Mouse (Mus musculus): ENCODE data around the gene Diaph3. TPM values are rescaled to one million over a fixed set of nuclear protein-coding genes. Genes with fewer than 3 reads are reported as not detected.
"Not testable (repeated sequence)": the region's sequence is repeated elsewhere in the genome, so short reads cannot be mapped to it uniquely, and the experiment has no call there.

The Diaph3 gene
- polyA plus RNA-seq, 1 experiment from 2014 or later, result 22.9 TPM

- ATAC-seq (replicated peaks; ENCODE audit: low FRiP score) (no peak), DNase-seq (ENCODE audit: low spot score) (no peak)
- 97% methylated on average over 3 of the region's 3 CpGs for WGBS
- Histone ChIP-seq H3K4me3 (ENCODE audit: low read depth, low read length) (no peak overlapping the region), H3K36me3 (ENCODE audit: control insufficient read depth, insufficient read depth, low read length) (0 out of 2 replicates have a peak, but pooled peaks cover 5% of the 10 kb centered on the region), H3K27ac (ENCODE audit: low read depth, low read length) (no peak overlapping the region), H3K4me2 (no peak overlapping the region), H3K4me1 (replicated peaks; ENCODE audit: control insufficient read depth, insufficient read depth, low read length) (no peaks in the 10 kb centered on the region), H3K9ac (ENCODE audit: low read depth, low read length) (no peak overlapping the region), H3K27me3 (replicated peaks; ENCODE audit: control insufficient read depth, insufficient read depth, low read length) (no peaks in the 10 kb centered on the region), H3K9me3 (ENCODE audit: control insufficient read depth, low read length) (no peaks in the 10 kb centered on the region)
These were observed 49.5 kb downstream of the Diaph3 start for GRCm38 (mm10) chr14:87091522-87091921.

DNA sequence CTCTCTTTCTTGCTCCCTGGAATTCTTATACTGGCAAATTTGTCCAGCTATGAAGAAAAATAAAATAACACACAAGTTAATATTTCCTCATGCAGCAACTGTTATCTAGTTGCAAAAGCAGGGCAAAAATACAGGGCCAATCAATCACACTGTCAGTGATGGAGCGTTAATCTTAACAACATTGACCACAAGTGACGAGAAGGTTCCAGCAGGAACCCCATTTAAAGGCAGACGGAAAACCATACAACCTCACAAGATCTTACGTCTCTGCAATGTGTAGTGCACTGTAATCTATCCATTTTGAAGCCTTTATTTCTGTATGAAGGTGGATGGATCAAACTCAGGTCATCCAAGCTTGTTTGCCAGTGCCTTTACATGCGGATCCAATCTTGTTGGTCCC, 49.9 kb downstream of the Diaph3 start:
- Histone ChIP-seq H3K4me1 (replicated peaks; ENCODE audit: control insufficient read depth, insufficient read depth, low read length) (no peaks in the 10 kb centered on the region), H3K9ac (ENCODE audit: low read depth, low read length) (no peak overlapping the region), H3K27ac (ENCODE audit: low read depth, low read length) (no peak overlapping the region), H3K9me3 (ENCODE audit: control insufficient read depth, low read length) (no peaks in the 10 kb centered on the region), H3K4me3 (ENCODE audit: low read depth, low read length) (no peak overlapping the region), H3K27me3 (replicated peaks; ENCODE audit: control insufficient read depth, insufficient read depth, low read length) (no peaks in the 10 kb centered on the region), H3K4me2 (no peak overlapping the region), H3K36me3 (ENCODE audit: control insufficient read depth, insufficient read depth, low read length) (0 out of 2 replicates have a peak, but pooled peaks cover 5% of the 10 kb centered on the region)
- WGBS, result 73% methylated on average over 5 of the region's 5 CpGs
- no peak for DNase-seq (ENCODE audit: low spot score)
- ATAC-seq (replicated peaks; ENCODE audit: low FRiP score), result no peak

- Histone ChIP-seq H3K4me1 (replicated peaks; ENCODE audit: control insufficient read depth, insufficient read depth, low read length) (no peaks in the 10 kb centered on the region), H3K36me3 (ENCODE audit: control insufficient read depth, insufficient read depth, low read length) (peaks cover 5% of the 10 kb centered on the region; the same call in 1 of the 2 replicates), H3K27me3 (replicated peaks; ENCODE audit: control insufficient read depth, insufficient read depth, low read length) (no peaks in the 10 kb centered on the region), H3K4me2 (no peak overlapping the region), H3K4me3 (ENCODE audit: low read depth, low read length) (no peak overlapping the region), H3K9me3 (ENCODE audit: control insufficient read depth, low read length) (no peaks in the 10 kb centered on the region), H3K9ac (ENCODE audit: low read depth, low read length) (no peak overlapping the region), H3K27ac (ENCODE audit: low read depth, low read length) (no peak overlapping the region)
- no peak for ATAC-seq (replicated peaks; ENCODE audit: low FRiP score)
- DNase-seq (ENCODE audit: low spot score), result no peak
- 92% methylated on average over 4 of the region's 4 CpGs for WGBS
These were observed 52.1 kb downstream of the Diaph3 start for GRCm38 (mm10) chr14:87088928-87089327.

- ATAC-seq (replicated peaks; ENCODE audit: low FRiP score) (no peak), DNase-seq (ENCODE audit: low spot score) (no peak)
- Histone ChIP-seq H3K4me2 (no peak overlapping the region), H3K36me3 (ENCODE audit: control insufficient read depth, insufficient read depth, low read length) (peaks cover 5% of the 10 kb centered on the region; the same call in 1 of the 2 replicates), H3K27ac (ENCODE audit: low read depth, low read length) (no peak overlapping the region), H3K9me3 (ENCODE audit: control insufficient read depth, low read length) (no peaks in the 10 kb centered on the region), H3K4me3 (ENCODE audit: low read depth, low read length) (no peak overlapping the region), H3K9ac (ENCODE audit: low read depth, low read length) (no peak overlapping the region), H3K27me3 (replicated peaks; ENCODE audit: control insufficient read depth, insufficient read depth, low read length) (no peaks in the 10 kb centered on the region), H3K4me1 (replicated peaks; ENCODE audit: control insufficient read depth, insufficient read depth, low read length) (no peaks in the 10 kb centered on the region)
- 82% methylated on average over 5 of the region's 5 CpGs for WGBS
These were observed 52.6 kb downstream of the Diaph3 start for GRCm38 (mm10) chr14:87088456-87088855.

- H3K4me3 ChIP-seq (ENCODE audit: low read depth, low read length), result no peak overlapping the region
- no peaks in the 10 kb centered on the region for H3K9me3 ChIP-seq (ENCODE audit: control insufficient read depth, low read length)
- no peak overlapping the region for H3K4me2 ChIP-seq
- no peak overlapping the region for H3K9ac ChIP-seq (ENCODE audit: low read depth, low read length)
- peaks cover 5% of the 10 kb centered on the region; the same call in 1 of the 2 replicates for H3K36me3 ChIP-seq (ENCODE audit: control insufficient read depth, insufficient read depth, low read length)
- no peak for ATAC-seq (replicated peaks; ENCODE audit: low FRiP score)
- WGBS, result 95% methylated on average over 1 of the region's 1 CpGs
- DNase-seq (ENCODE audit: low spot score), result no peak
- H3K27me3 ChIP-seq (replicated peaks; ENCODE audit: control insufficient read depth, insufficient read depth, low read length), result no peaks in the 10 kb centered on the region
- no peak overlapping the region for H3K27ac ChIP-seq (ENCODE audit: low read depth, low read length)
- H3K4me1 ChIP-seq (replicated peaks; ENCODE audit: control insufficient read depth, insufficient read depth, low read length), result no peaks in the 10 kb centered on the region
These were observed 53.0 kb downstream of the Diaph3 start for GRCm38 (mm10) chr14:87087996-87088395.

- H3K4me2 ChIP-seq; H3K9ac ChIP-seq (ENCODE audit: low read depth, low read length); H3K9me3 ChIP-seq (ENCODE audit: control insufficient read depth, low read length); DNase-seq (ENCODE audit: low spot score); H3K36me3 ChIP-seq (ENCODE audit: control insufficient read depth, insufficient read depth, low read length); ATAC-seq (replicated peaks; ENCODE audit: low FRiP score); H3K27ac ChIP-seq (ENCODE audit: low read depth, low read length); H3K4me1 ChIP-seq (replicated peaks; ENCODE audit: control insufficient read depth, insufficient read depth, low read length); H3K27me3 ChIP-seq (replicated peaks; ENCODE audit: control insufficient read depth, insufficient read depth, low read length); H3K4me3 ChIP-seq (ENCODE audit: low read depth, low read length): not testable (repeated sequence)
- 69% methylated on average over 8 of the region's 8 CpGs for WGBS
These were observed 56.1 kb downstream of the Diaph3 start for GRCm38 (mm10) chr14:87084906-87085305.

GRCm38 (mm10) chr14:87083911-87084310, 57.1 kb downstream of the Diaph3 start:
- DNase-seq (ENCODE audit: low spot score) (no peak), ATAC-seq (replicated peaks; ENCODE audit: low FRiP score) (no peak)
- WGBS, result 87% methylated on average over 6 of the region's 6 CpGs
- Histone ChIP-seq H3K27ac (ENCODE audit: low read depth, low read length) (no peak overlapping the region), H3K9ac (ENCODE audit: low read depth, low read length) (no peak overlapping the region), H3K36me3 (ENCODE audit: control insufficient read depth, insufficient read depth, low read length) (peaks cover 3% of the 10 kb centered on the region; the same call in 1 of the 2 replicates), H3K4me2 (no peak overlapping the region), H3K4me3 (ENCODE audit: low read depth, low read length) (no peak overlapping the region), H3K4me1 (replicated peaks; ENCODE audit: control insufficient read depth, insufficient read depth, low read length) (no peaks in the 10 kb centered on the region), H3K27me3 (replicated peaks; ENCODE audit: control insufficient read depth, insufficient read depth, low read length) (no peaks in the 10 kb centered on the region), H3K9me3 (ENCODE audit: control insufficient read depth, low read length) (no peaks in the 10 kb centered on the region)

- no peak overlapping the region for H3K9ac ChIP-seq (ENCODE audit: low read depth, low read length)
- no peaks in the 10 kb centered on the region for H3K27me3 ChIP-seq (replicated peaks; ENCODE audit: control insufficient read depth, insufficient read depth, low read length)
- ATAC-seq (replicated peaks; ENCODE audit: low FRiP score) (no peak), DNase-seq (ENCODE audit: low spot score) (no peak)
- no peak overlapping the region for H3K4me3 ChIP-seq (ENCODE audit: low read depth, low read length)
- H3K27ac ChIP-seq (ENCODE audit: low read depth, low read length), result no peak overlapping the region
- WGBS, result 83% methylated on average over 2 of the region's 2 CpGs
- H3K4me1 ChIP-seq (replicated peaks; ENCODE audit: control insufficient read depth, insufficient read depth, low read length), result no peaks in the 10 kb centered on the region
- H3K4me2 ChIP-seq, result no peak overlapping the region
- H3K36me3 ChIP-seq (ENCODE audit: control insufficient read depth, insufficient read depth, low read length), result no peaks in the 10 kb centered on the region; the same call in 1 of the 2 replicates
- H3K9me3 ChIP-seq (ENCODE audit: control insufficient read depth, low read length), result no peaks in the 10 kb centered on the region
These were observed 61.3 kb downstream of the Diaph3 start for GRCm38 (mm10) chr14:87079725-87080124.

DNA sequence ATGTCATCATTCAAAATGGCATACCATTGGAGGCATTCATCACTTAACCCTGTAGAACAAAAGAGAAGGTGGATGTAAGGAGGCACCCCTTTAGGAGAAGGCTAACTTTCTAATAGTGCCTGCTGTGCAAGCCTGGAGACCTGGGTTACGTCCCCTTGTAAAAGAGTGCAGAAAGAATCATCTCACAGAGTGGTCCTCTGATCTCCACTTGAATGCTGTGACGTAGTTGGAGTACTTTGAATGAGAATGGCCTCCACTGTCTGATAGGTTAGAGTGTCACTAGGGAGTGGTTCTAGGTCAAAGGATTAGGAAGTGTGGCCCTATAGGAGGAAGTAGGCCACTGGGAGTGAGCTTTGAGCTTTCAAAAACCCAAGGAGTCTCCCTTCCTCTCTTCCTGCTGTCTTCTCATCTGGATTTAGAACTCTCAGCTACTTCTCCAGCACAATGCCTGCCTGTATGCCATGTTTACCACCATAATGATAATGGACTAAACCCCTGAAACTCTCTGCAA, 66.0 kb downstream of the Diaph3 start:
- Histone ChIP-seq H3K4me2 (no peak overlapping the region), H3K4me3 (ENCODE audit: low read depth, low read length) (no peak overlapping the region), H3K9me3 (ENCODE audit: control insufficient read depth, low read length) (no peaks in the 10 kb centered on the region), H3K36me3 (ENCODE audit: control insufficient read depth, insufficient read depth, low read length) (peaks cover 4% of the 10 kb centered on the region), H3K4me1 (replicated peaks; ENCODE audit: control insufficient read depth, insufficient read depth, low read length) (no peaks in the 10 kb centered on the region), H3K27me3 (replicated peaks; ENCODE audit: control insufficient read depth, insufficient read depth, low read length) (no peaks in the 10 kb centered on the region), H3K9ac (ENCODE audit: low read depth, low read length) (no peak overlapping the region), H3K27ac (ENCODE audit: low read depth, low read length) (no peak overlapping the region)
- WGBS, result 88% methylated on average over 2 of the region's 2 CpGs
- DNase-seq (ENCODE audit: low spot score), result no peak
- ATAC-seq (replicated peaks; ENCODE audit: low FRiP score), result no peak

Measured in liver, embryonic 11.5 days (tissue).